Mouse (Mus musculus): ENCODE results near the gene Clec16a.
A peak's percentile ranks its signal among the peaks of the same experiment; 100 is the strongest.

The Clec16a gene

GRCm38 (mm10) chr16:10669936-10670335, 124.8 kb downstream of the Clec16a start:
- DNase-seq (ENCODE audit: extremely low read depth, insufficient read length, low spot score), result no peak

GRCm38 (mm10) chr16:10672490-10672889, 127.4 kb downstream of the Clec16a start:
- no peak for DNase-seq (ENCODE audit: extremely low read depth, insufficient read length, low spot score)

- no peak for DNase-seq (ENCODE audit: extremely low read depth, insufficient read length, low spot score)
Measured at GRCm38 (mm10) chr16:10674020-10674419, 128.9 kb downstream of the Clec16a start.

GRCm38 (mm10) chr16:10674957-10675356, 129.8 kb downstream of the Clec16a start:
- no peak for DNase-seq (ENCODE audit: extremely low read depth, insufficient read length, low spot score)

GRCm38 (mm10) chr16:10675612-10676011, 130.5 kb downstream of the Clec16a start:
- DNase-seq (ENCODE audit: extremely low read depth, insufficient read length, low spot score), result no peak

- DNase-seq (ENCODE audit: extremely low read depth, insufficient read length, low spot score), result no peak
Measured at GRCm38 (mm10) chr16:10676461-10677066, 131.4 kb downstream of the Clec16a start.

- DNase-seq (ENCODE audit: extremely low read depth, insufficient read length, low spot score), result no peak
Measured at GRCm38 (mm10) chr16:10682521-10682920, 137.4 kb downstream of the Clec16a start.

GRCm38 (mm10) chr16:10683193-10684000, 138.3 kb downstream of the Clec16a start:
- DNase-seq (ENCODE audit: extremely low read depth, insufficient read length, low spot score), result no peak

GRCm38 (mm10) chr16:10689748-10690318, 144.7 kb downstream of the Clec16a start:
- no peak for DNase-seq (ENCODE audit: extremely low read depth, insufficient read length, low spot score)

- no peak for DNase-seq (ENCODE audit: extremely low read depth, insufficient read length, low spot score)
Measured at GRCm38 (mm10) chr16:10690442-10690841, 145.3 kb downstream of the Clec16a start.

- no peak for DNase-seq (ENCODE audit: extremely low read depth, insufficient read length, low spot score)
Measured at GRCm38 (mm10) chr16:10691705-10692104, 146.6 kb downstream of the Clec16a start.

- DNase-seq (ENCODE audit: extremely low read depth, insufficient read length, low spot score), result no peak
Measured at GRCm38 (mm10) chr16:10692848-10693247, 147.7 kb downstream of the Clec16a start.

- no peak for DNase-seq (ENCODE audit: extremely low read depth, insufficient read length, low spot score)
Measured at GRCm38 (mm10) chr16:10693424-10693823, 148.3 kb downstream of the Clec16a start.

- no peak for DNase-seq (ENCODE audit: extremely low read depth, insufficient read length, low spot score)
Measured at GRCm38 (mm10) chr16:10694414-10694851, 149.3 kb downstream of the Clec16a start.

- no peak for DNase-seq (ENCODE audit: extremely low read depth, insufficient read length, low spot score)
Measured at GRCm38 (mm10) chr16:10697861-10698659, 152.9 kb downstream of the Clec16a start.

- DNase-seq (ENCODE audit: extremely low read depth, insufficient read length, low spot score), result no peak
Measured at GRCm38 (mm10) chr16:10699316-10699715, 154.2 kb downstream of the Clec16a start.

GRCm38 (mm10) chr16:10700160-10700559, 155.0 kb downstream of the Clec16a start:
- DNase-seq (ENCODE audit: extremely low read depth, insufficient read length, low spot score), result no peak

GRCm38 (mm10) chr16:10702399-10702798, 157.3 kb downstream of the Clec16a start:
- DNase-seq (ENCODE audit: extremely low read depth, insufficient read length, low spot score), result no peak

- DNase-seq (ENCODE audit: extremely low read depth, insufficient read length, low spot score), result peak; percentile 43
Measured at GRCm38 (mm10) chr16:10703932-10704331, 158.8 kb downstream of the Clec16a start.

GRCm38 (mm10) chr16:10705396-10705795, 160.3 kb downstream of the Clec16a start:
- no peak for DNase-seq (ENCODE audit: extremely low read depth, insufficient read length, low spot score)

GRCm38 (mm10) chr16:10711524-10711923, 166.4 kb downstream of the Clec16a start:
- DNase-seq (ENCODE audit: extremely low read depth, insufficient read length, low spot score), result no peak
